Mouse (Mus musculus) frontal cortex, adult (tissue): ENCODE results near the gene Rptor.
A peak's percentile ranks its signal among the peaks of the same experiment; 100 is the strongest.

Experiments
- ATAC-seq: cut with Nextera tagmentation; 2 replicates; pipeline ENCODE4 v1.9.2; 2017; ENCODE audit warnings: mild to moderate bottlenecking, moderate library complexity, mixed read lengths; ENCODE audit not compliant: low TSS enrichment

Gene Rptor

GRCm38 (mm10) chr11:119811022-119811421 is 208.3 kb downstream of the Rptor start:
- peak; percentile 70 for ATAC-seq

- ATAC-seq = no peak
Measured at GRCm38 (mm10) chr11:119811598-119811997, 208.9 kb downstream of the Rptor start.

- ATAC-seq = no peak
Measured at GRCm38 (mm10) chr11:119812093-119812492, 209.4 kb downstream of the Rptor start.

GRCm38 (mm10) chr11:119814035-119814558 is 211.4 kb downstream of the Rptor start:
- ATAC-seq = no peak

GRCm38 (mm10) chr11:119816798-119817361 is 214.2 kb downstream of the Rptor start:
- no peak for ATAC-seq

GRCm38 (mm10) chr11:119817362-119817837 is 214.7 kb downstream of the Rptor start:
- no peak for ATAC-seq

- no peak for ATAC-seq
Measured at GRCm38 (mm10) chr11:119817898-119818297, 215.2 kb downstream of the Rptor start.

GRCm38 (mm10) chr11:119821514-119821913 is 218.8 kb downstream of the Rptor start:
- ATAC-seq = no peak

GRCm38 (mm10) chr11:119824072-119824649 is 221.5 kb downstream of the Rptor start:
- no peak; the same call in 1 of the 2 replicates for ATAC-seq

- ATAC-seq = no peak
Measured at GRCm38 (mm10) chr11:119825783-119826182, 223.1 kb downstream of the Rptor start.

- ATAC-seq = no peak
Measured at GRCm38 (mm10) chr11:119826239-119826638, 223.5 kb downstream of the Rptor start.

GRCm38 (mm10) chr11:119829116-119829515 is 226.4 kb downstream of the Rptor start:
- ATAC-seq = no peak

GRCm38 (mm10) chr11:119831682-119832081 is 229.0 kb downstream of the Rptor start:
- ATAC-seq = no peak

GRCm38 (mm10) chr11:119833311-119833710 is 230.6 kb downstream of the Rptor start:
- ATAC-seq = no peak

GRCm38 (mm10) chr11:119833877-119834804 is 231.4 kb downstream of the Rptor start:
- ATAC-seq = no peak

- no peak for ATAC-seq
Measured at GRCm38 (mm10) chr11:119836326-119836725, 233.6 kb downstream of the Rptor start.

GRCm38 (mm10) chr11:119837786-119838185 is 235.1 kb downstream of the Rptor start:
- ATAC-seq = no peak

- no peak for ATAC-seq
Measured at GRCm38 (mm10) chr11:119839411-119840342, 237.0 kb downstream of the Rptor start.

- no peak for ATAC-seq
Measured at GRCm38 (mm10) chr11:119846608-119847007, 243.9 kb downstream of the Rptor start.

GRCm38 (mm10) chr11:119847076-119847475 is 244.4 kb downstream of the Rptor start:
- ATAC-seq = no peak

GRCm38 (mm10) chr11:119847569-119847968 is 244.9 kb downstream of the Rptor start:
- ATAC-seq = no peak
